Mouse (Mus musculus): ENCODE data around the gene Ick. TPM values are rescaled to one million over a fixed set of nuclear protein-coding genes. Genes with fewer than 3 reads are reported as not detected.

Ick gene
- polyA plus RNA-seq, 1 experiment from 2014 or later, result 21.5 TPM

- DNase-seq (ENCODE audit: low spot score), result no peak
- 71% methylated on average over 4 of the region's 4 CpGs for WGBS
Measured at GRCm38 (mm10) chr9:78217074-78217473, 108.1 kb downstream of the Ick start.

More at GRCm38 (mm10) chr9:78217074-78217473, 108.1 kb downstream of the Ick start:
- Histone ChIP-seq H3K4me1 (peaks cover 15% of the 10 kb centered on the region), H3K27me3 (ENCODE audit: insufficient read depth, poor library complexity, severe bottlenecking) (no peaks in the 10 kb centered on the region), H3K27ac (no peak overlapping the region), H3K4me3 (no peak overlapping the region), H3K36me3 (no peaks in the 10 kb centered on the region), H3K9me3 (no peaks in the 10 kb centered on the region)

Other genes starting within 250 kb of the Ick start
- gene Elovl5, start 191.8 kb upstream of the Ick start, polyA plus RNA-seq (2016; fragmentation: Nextera tagmentation; extraction: Ambion mirVana), result 93.6 and 93.9 TPM in 2 replicates
- gene Gcm1, start 57.3 kb upstream of the Ick start, polyA plus RNA-seq (2016; fragmentation: Nextera tagmentation; extraction: Ambion mirVana), result 0.09 TPM in 1 of 2 replicates, not detected in the other
- gene Fbxo9, start 127 bp upstream of the Ick start, polyA plus RNA-seq (2016; fragmentation: Nextera tagmentation; extraction: Ambion mirVana), result 28.5 and 30.6 TPM in 2 replicates
- gene Gsta4, start 73.6 kb downstream of the Ick start, polyA plus RNA-seq (2016; fragmentation: Nextera tagmentation; extraction: Ambion mirVana), result 81.1 and 88.3 TPM in 2 replicates
- not detected in 2 replicates for gene Gsta1, start 121.5 kb downstream of the Ick start, polyA plus RNA-seq (2016; fragmentation: Nextera tagmentation; extraction: Ambion mirVana)
- gene Gm3776, start 147.9 kb downstream of the Ick start, polyA plus RNA-seq (2016; fragmentation: Nextera tagmentation; extraction: Ambion mirVana), result not detected in 2 replicates
- not detected in 2 replicates for gene Gm10639, start 180.7 kb downstream of the Ick start, polyA plus RNA-seq (2016; fragmentation: Nextera tagmentation; extraction: Ambion mirVana)
- not detected in 2 replicates for gene Omt2a, start 205.6 kb downstream of the Ick start, polyA plus RNA-seq (2016; fragmentation: Nextera tagmentation; extraction: Ambion mirVana)
- not detected in 2 replicates for gene Omt2b, start 218.4 kb downstream of the Ick start, polyA plus RNA-seq (2016; fragmentation: Nextera tagmentation; extraction: Ambion mirVana)
- not detected in 2 replicates for gene Gsta2, start 246.6 kb downstream of the Ick start, polyA plus RNA-seq (2016; fragmentation: Nextera tagmentation; extraction: Ambion mirVana)

Data from heart, embryonic 10.5 days (tissue).